Mouse (Mus musculus) urinary bladder, postnatal 4 days (tissue): ENCODE results near the gene Tmem119.
"Not testable (repeated sequence)": the region's sequence is repeated elsewhere in the genome, so short reads cannot be mapped to it uniquely, and the experiment has no call there.

Experiments used
- DNase-seq, 2 experiments: peaks; one replicate each; pipeline ENCODE4 v3.0.0; 2021 to 2022; ENCODE audit warnings: low spot score in 2 of 2

The Tmem119 gene

GRCm38 (mm10) chr5:113788645-113789044, 11.7 kb downstream of the Tmem119 start:
- DNase-seq, result no peak

- no peak for DNase-seq
Measured at GRCm38 (mm10) chr5:113786985-113787384, 13.3 kb downstream of the Tmem119 start.

- DNase-seq, result not testable (repeated sequence)
Measured at GRCm38 (mm10) chr5:113784104-113784503, 16.2 kb downstream of the Tmem119 start.

GRCm38 (mm10) chr5:113783581-113784001, 16.7 kb downstream of the Tmem119 start:
- peak in 1 of 2 experiments; percentile 52 for DNase-seq

GRCm38 (mm10) chr5:113782624-113783023, 17.7 kb downstream of the Tmem119 start:
- DNase-seq, result no peak

GRCm38 (mm10) chr5:113781875-113782274, 18.4 kb downstream of the Tmem119 start:
- no peak for DNase-seq

GRCm38 (mm10) chr5:113781254-113781653, 19.1 kb downstream of the Tmem119 start:
- DNase-seq, result no peak

GRCm38 (mm10) chr5:113780763-113781162, 19.6 kb downstream of the Tmem119 start:
- DNase-seq, result no peak

- DNase-seq, result no peak
Measured at GRCm38 (mm10) chr5:113780082-113780752, 20.1 kb downstream of the Tmem119 start.

GRCm38 (mm10) chr5:113779569-113779968, 20.7 kb downstream of the Tmem119 start:
- no peak for DNase-seq

- DNase-seq, result not testable (repeated sequence)
Measured at GRCm38 (mm10) chr5:113777728-113778127, 22.6 kb downstream of the Tmem119 start.

GRCm38 (mm10) chr5:113776896-113777226, 23.5 kb downstream of the Tmem119 start:
- no peak for DNase-seq

- DNase-seq, result no peak
Measured at GRCm38 (mm10) chr5:113776128-113776895, 24.0 kb downstream of the Tmem119 start.

GRCm38 (mm10) chr5:113775585-113775984, 24.7 kb downstream of the Tmem119 start:
- DNase-seq, result no peak

GRCm38 (mm10) chr5:113773664-113774063, 26.7 kb downstream of the Tmem119 start:
- DNase-seq, result peak; percentile 81 to 90

GRCm38 (mm10) chr5:113772905-113773519, 27.3 kb downstream of the Tmem119 start:
- peak in 1 of 2 experiments; percentile 36 for DNase-seq

- peak; percentile 95 for DNase-seq
Measured at GRCm38 (mm10) chr5:113772450-113772895, 27.8 kb downstream of the Tmem119 start, which contains the start of the genes Sart3 and Iscu. Sart3 (minus strand) TSS chr5:113772510. Iscu (plus strand) TSS chr5:113772748.

- DNase-seq, result peak; percentile 80 to 82
Measured at GRCm38 (mm10) chr5:113771213-113772162, 28.8 kb downstream of the Tmem119 start.

- DNase-seq, result no peak
Measured at GRCm38 (mm10) chr5:113768806-113769205, 31.5 kb downstream of the Tmem119 start.

GRCm38 (mm10) chr5:113765641-113766526, 34.4 kb downstream of the Tmem119 start:
- no peak for DNase-seq
